Mouse (Mus musculus): ENCODE results near the gene Stk11ip.

Gene Stk11ip

DNA sequence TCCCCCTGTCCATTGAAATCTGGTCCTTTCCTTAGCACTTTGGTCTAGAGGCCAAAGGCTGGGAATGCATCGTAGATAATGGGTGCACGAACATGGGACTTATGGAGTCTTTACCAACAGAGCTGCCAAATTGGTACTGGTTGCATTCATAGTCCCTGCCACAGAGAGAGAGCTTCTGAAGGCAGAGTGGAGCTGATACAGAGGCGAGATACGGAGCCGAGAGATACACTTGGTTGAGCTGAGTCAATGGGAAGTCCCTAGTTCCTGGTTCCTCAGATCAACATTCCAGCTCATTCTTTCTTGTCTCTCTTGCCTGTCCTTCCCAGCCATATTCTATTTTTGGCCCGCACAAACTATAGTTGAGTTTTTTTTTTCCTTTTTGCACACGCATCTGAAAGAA lies 52.4 kb downstream of the Stk11ip start:
- DNase-seq: no peak

DNA sequence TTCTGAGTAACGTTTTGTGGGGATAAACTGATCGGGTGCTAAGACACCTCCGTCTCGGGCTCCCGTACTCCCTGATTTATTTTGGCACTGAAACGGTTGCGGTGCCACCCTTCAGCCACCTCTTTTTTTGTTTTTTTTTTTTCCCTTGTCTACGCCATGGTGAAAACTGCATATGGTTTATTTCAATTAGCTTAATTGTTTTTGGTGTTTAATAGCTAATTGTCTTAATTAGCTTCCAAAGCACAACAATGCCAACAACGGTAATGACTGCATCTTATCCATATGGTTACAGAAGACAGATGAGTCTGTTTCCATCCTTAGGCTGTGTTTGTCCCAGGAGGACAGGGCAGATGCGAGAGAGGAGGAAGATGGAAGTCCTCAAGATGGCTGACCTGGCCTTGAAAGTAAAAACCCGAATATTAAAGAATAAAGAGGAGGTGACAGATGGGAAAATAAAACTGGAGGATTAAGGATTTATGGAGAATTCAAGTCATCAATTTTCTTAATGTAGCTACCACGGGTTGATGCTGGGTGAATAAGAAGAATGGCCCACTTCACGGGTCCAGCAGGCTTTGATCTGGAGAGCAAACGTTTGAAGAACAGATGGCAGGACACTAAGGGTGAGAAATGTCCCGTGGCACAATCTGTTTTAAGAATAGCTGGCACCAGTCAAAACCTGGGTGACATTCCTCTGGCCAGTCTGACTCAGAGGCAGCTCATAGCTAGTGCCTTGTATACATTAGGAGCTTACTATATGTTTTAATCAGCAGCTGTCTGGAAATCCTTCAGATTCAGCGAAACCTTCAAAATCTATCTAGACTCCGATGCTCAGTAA lies 53.4 kb downstream of the Stk11ip start:
- DNase-seq: no peak

DNA sequence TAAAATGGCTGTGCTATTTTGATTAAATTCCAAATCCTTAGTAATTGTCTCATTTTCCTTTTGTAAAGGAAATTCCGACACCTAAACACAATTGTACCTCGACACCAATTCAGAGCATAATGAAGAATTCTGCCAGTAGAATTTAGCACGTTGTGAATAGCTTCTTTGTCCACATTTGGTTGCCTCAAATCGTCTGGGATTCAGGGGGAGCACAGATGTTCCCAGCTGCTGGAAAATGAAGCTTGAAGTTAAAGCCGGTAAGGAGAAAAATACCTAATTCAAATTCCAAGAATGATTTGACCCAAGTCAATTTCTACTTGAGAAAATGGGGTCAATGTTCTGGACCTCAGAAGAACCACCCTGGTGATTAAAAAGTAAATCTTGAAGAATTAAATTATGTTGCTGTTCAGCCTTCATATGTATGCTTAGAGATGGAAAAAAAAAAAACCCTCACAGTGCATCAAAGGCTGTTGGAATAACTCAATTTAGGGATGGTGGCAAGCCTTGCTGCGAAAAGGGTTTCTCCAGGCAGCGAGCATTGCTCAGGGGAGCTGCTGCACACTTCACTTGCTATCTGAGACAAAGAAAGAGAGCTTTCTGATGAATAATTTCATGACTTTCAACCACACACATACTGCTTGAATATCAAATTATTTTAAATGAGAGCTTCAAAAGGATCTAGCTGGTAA lies 60.8 kb downstream of the Stk11ip start:
- DNase-seq: no peak

DNA sequence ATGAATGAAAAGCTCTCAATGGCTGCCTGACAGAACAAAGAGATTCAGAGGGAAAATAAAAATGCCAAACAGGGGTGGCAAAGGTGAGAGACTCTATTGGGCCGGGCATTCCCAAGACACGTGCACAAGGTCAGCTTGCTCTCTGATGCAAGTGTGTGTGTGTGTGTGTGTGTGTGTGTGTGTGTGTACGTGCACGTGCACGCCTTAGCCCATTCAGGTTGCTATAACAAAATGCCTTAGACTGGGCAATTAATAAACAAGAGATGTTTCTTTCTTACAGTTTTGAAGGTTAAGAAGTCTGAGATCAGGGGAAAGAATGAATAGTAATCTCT lies 61.3 kb downstream of the Stk11ip start:
- DNase-seq: no peak

DNA sequence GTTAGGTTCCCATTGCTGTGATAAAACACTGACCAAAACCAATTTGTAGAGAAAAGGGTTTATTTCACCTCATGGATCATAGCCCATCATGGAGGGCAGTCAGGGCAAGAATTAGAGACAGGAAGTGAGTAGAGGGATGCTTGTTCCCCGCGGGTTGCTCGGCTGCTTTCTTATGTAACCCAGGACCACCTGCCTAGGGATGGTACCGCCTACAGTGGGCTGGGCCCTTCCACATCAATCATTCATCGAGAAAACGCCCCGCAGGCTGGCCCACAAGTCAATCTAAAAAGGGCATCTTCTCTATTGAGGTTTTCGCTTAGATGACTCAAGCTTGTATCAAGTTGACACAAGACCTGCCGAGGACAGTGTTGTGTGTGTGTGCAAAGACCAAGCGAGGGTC lies 61.7 kb downstream of the Stk11ip start:
- DNase-seq: no peak

DNA sequence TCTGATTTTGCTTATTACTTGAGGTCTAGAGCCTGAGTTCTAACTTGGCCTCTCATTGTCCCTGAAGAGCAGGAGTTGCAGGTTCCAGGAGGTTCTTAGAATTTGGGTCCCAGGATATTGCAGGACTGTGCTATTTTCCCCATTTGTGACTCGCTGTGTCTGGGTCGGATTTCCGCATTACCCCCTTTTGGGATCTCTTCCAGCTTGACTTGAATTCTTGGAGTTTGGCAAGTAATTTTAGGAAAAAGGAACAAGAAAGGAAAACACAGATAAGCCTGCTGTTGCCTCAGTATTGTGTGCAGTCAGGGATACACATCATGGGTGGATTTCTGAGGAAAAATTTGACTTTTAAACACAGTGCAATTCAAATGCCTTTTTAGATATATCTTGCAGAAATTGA lies 65.5 kb downstream of the Stk11ip start:
- DNase-seq: no peak

All from kidney, postnatal 36 days (tissue).